Mouse (Mus musculus): ENCODE results near the gene Gm28043. TPM values are rescaled to one million over a fixed set of nuclear protein-coding genes. Genes with fewer than 3 reads are reported as not detected.

Gene Gm28043
- total and polyA plus RNA-seq, 3 experiments = 3.6 to 4.2 (median 3.7) TPM

DNA sequence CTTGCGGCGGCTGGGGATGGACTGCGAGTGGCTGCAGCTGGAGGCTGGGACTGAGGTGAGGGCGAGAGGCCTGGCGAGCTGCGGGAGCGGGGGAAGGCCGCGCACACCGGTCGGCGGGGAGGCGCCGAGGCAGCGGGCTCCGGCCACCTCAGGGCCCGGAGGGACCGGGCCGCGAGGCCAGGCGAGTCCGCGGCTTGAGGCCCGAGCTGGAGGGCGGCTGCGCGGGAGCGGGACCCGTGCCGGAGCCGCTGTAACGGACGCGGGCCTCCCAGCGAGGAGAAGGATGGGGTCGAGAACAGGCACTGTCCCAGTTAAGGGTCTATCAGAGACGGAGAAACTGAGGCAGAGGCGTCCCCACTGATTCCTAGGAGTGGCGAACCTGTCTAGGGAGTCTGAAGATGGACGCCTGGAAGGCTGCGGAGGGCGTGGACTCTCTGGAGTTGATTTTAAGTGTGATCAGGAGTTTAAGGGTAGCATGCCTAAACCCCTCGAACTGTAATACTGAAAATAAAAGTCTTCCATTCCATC, 412 bp downstream of the Gm28043 start:
- H3K9me3 ChIP-seq (replicated peaks; ENCODE audit: low read length) = no peaks in the 10 kb centered on the region
- dilution Hi-C loops (cut with MboI; ENCODE audit: extremely low pct_ligation_motif_present, extremely low pct_unique_long_range_greater_than_20kb, low sequenced_read_pairs) (no loop called here), in situ Hi-C loops (cut with MboI; ENCODE audit: low pct_ligation_motif_present, low pct_unique_long_range_greater_than_20kb, low sequenced_read_pairs) (loop anchor here (25.0 kb wide), 1 partner anchor 247 kb away; no protein-coding TSS in a partner anchor)
- peak overlapping the region; percentile 78 for H3K9ac ChIP-seq (ENCODE audit: insufficient read depth, low read depth)
- H3K36me3 ChIP-seq (replicated peaks in 1 of 2; ENCODE audit: control insufficient read depth in 1 of 2, insufficient read depth in 1 of 2, low read length in 1 of 2) = peaks cover 8 to 34% of the 10 kb centered on the region in 2 experiments
- H3K27ac ChIP-seq (ENCODE audit: insufficient read depth, low read depth) = peak overlapping the region; percentile 76
- TF ChIP-seq BHLHE40 (IDR thresholded peaks at IDR 0.05; ENCODE audit: low read depth, low read length) (no peak), UBTF (IDR thresholded peaks at IDR 0.05; ENCODE audit: low read depth, low read length) (peak; percentile 86; the same call in 1 of the 2 replicates), ZC3H11A (IDR thresholded peaks at IDR 0.05; ENCODE audit: low read depth, low read length) (no peak), USF1 (IDR thresholded peaks at IDR 0.05; ENCODE audit: low read depth, low read length) (no peak), NELFE (IDR thresholded peaks at IDR 0.05; ENCODE audit: low read depth, low read length) (no peak), POLR2AphosphoS2 (IDR thresholded peaks at IDR 0.05; ENCODE audit: low read depth, low read length) (0 out of 2 replicates have a peak, but pooled peaks have one; percentile 11), POLR2A (IDR thresholded peaks at IDR 0.05; ENCODE audit: low read depth, low read length) (no peak), ELF1 (IDR thresholded peaks at IDR 0.05; ENCODE audit: low read depth, low read length) (no peak), EP300 (IDR thresholded peaks at IDR 0.05; ENCODE audit: low read length) (no peak), KAT2A (IDR thresholded peaks at IDR 0.05; ENCODE audit: insufficient replicate concordance, low read length) (no peak), MYC (IDR thresholded peaks at IDR 0.05; ENCODE audit: low read depth, low read length) (no peak), TCF12 (IDR thresholded peaks at IDR 0.05; ENCODE audit: low read depth, low read length) (no peak), SIN3A (IDR thresholded peaks at IDR 0.05; ENCODE audit: low read length) (no peak)
- peak overlapping the region; percentile 81 to 94 (median 85) for H3K4me3 ChIP-seq (replicated peaks in 1 of 3; ENCODE audit: low read depth in 2 of 3, low read length in 2 of 3, poor library complexity in 1 of 3)
- peak overlapping the region; percentile 73 for H3K4me2 ChIP-seq (ENCODE audit: insufficient read depth, low read depth, poor library complexity, severe bottlenecking)
- DNase-seq (ENCODE audit: extremely low read depth) = peak; percentile 12
- peaks cover 29% of the 10 kb centered on the region for H3K79me2 ChIP-seq (replicated peaks; ENCODE audit: control insufficient read depth, extremely low read depth, insufficient read depth, poor library complexity, severe bottlenecking)
- no peaks in the 10 kb centered on the region for H3K27me3 ChIP-seq (replicated peaks)
- H3K4me1 ChIP-seq (ENCODE audit: control insufficient read depth in 1 of 2, insufficient read depth in 2 of 2) = peaks cover 5 to 26% of the 10 kb centered on the region in 2 experiments

DNA sequence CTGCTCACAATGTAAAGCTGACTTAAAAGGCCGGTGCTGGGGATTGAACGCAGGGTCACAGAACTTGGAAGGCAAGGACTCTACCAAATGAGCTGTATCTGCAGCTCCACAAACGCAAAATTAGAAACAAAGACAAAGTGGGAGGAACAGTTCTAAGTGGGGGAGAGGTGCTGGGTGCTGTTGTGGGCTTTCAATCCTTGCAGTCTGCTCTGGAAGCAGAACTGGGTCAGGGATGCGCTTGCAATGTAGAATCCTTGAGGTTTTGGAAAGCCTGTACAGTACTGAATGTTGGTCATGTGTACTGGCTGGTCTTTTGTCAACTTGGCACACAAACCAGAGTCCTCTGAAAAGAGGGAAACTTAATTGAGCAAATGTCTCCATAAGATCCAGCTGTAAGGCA, 940 bp downstream of the Gm28043 start:
- in situ Hi-C loops (cut with MboI; ENCODE audit: low pct_ligation_motif_present, low pct_unique_long_range_greater_than_20kb, low sequenced_read_pairs) = loop anchor here (25.0 kb wide), 1 partner anchor 247 kb away; no protein-coding TSS in a partner anchor

More for the DNA sequence above, 940 bp downstream of the Gm28043 start:
- Histone ChIP-seq H3K4me2 (ENCODE audit: insufficient read depth, low read depth, poor library complexity, severe bottlenecking) (peak overlapping the region; percentile 73), H3K27me3 (replicated peaks) (no peaks in the 10 kb centered on the region), H3K36me3 (replicated peaks in 1 of 2; ENCODE audit: control insufficient read depth in 1 of 2, insufficient read depth in 1 of 2, low read length in 1 of 2) (peaks cover 8 to 36% of the 10 kb centered on the region in 2 experiments), H3K27ac (ENCODE audit: insufficient read depth, low read depth) (no peak overlapping the region), H3K9me3 (replicated peaks; ENCODE audit: low read length) (no peaks in the 10 kb centered on the region), H3K9ac (ENCODE audit: insufficient read depth, low read depth) (peak overlapping the region; percentile 78), H3K4me1 (ENCODE audit: control insufficient read depth in 1 of 2, insufficient read depth in 2 of 2) (peaks cover 5 to 26% of the 10 kb centered on the region in 2 experiments), H3K4me3 (replicated peaks in 1 of 3; ENCODE audit: low read depth in 2 of 3, low read length in 2 of 3, poor library complexity in 1 of 3) (peak overlapping the region; percentile 81 to 94 (median 85)), H3K79me2 (replicated peaks; ENCODE audit: control insufficient read depth, extremely low read depth, insufficient read depth, poor library complexity, severe bottlenecking) (peaks cover 29% of the 10 kb centered on the region)
- peak; percentile 9 for DNase-seq (ENCODE audit: extremely low read depth)
- TF ChIP-seq ZC3H11A (IDR thresholded peaks at IDR 0.05; ENCODE audit: low read depth, low read length) (no peak), KAT2A (IDR thresholded peaks at IDR 0.05; ENCODE audit: insufficient replicate concordance, low read length) (no peak), MAX (IDR thresholded peaks at IDR 0.05; ENCODE audit: low read length) (no peak), ZNF384 (IDR thresholded peaks at IDR 0.05; ENCODE audit: low read depth, low read length) (no peak), SMC3 (IDR thresholded peaks at IDR 0.05; ENCODE audit: low read depth, low read length) (no peak), IRF4 (IDR thresholded peaks at IDR 0.05; ENCODE audit: low read depth, low read length) (no peak), SIN3A (IDR thresholded peaks at IDR 0.05; ENCODE audit: low read length) (0 out of 2 replicates have a peak, but pooled peaks have one; percentile 19)
- dilution Hi-C loops (cut with MboI; ENCODE audit: extremely low pct_ligation_motif_present, extremely low pct_unique_long_range_greater_than_20kb, low sequenced_read_pairs) = no loop called here
